In the genomic region with DNA sequence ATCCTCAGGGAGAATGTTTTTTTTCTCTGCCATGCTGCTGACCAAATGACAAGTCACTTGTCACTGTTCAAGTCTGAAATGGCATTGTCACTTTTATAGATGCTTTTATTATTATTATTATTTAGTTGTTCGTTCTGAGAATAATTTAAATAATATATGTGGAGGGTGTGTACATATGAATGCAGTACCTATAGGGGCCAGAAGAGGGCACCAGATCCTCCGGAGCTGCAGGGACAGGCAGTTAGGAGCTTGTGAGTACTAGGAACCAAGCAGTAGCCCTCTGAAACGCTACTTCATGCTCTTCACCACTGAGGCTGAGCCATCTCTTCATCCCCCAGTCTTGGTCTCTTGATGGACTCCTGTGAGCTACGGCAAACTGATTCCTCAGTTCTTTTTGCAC, we compare ENCODE assay signal across 9 mouse cellular contexts.
DNase-seq lines count a peak whose midpoint lies in the region; ATAC-seq and TF ChIP-seq lines count a peak whose summit lies in the region.
"Had no signal": no experiment of that assay in that cellular context is flagged by ENCODE, and none has a peak within 500 bp of the region (broad histone marks: within the 10 kb centered on the region; RNA-seq: fewer than 3 reads in every experiment).

No protein-coding gene starts in this region.

- ATAC-seq in midbrain, postnatal 0 days (ENCODE audit: low FRiP score) = no peak
- ATAC-seq in midbrain, embryonic 13.5 days = no peak
- ATAC-seq in lung, postnatal 0 days = no peak

- H3K27ac ChIP-seq in midbrain, postnatal 0 days (ENCODE audit: low read depth, low read length) = no peak overlapping the region
- H3K27ac ChIP-seq in midbrain, embryonic 13.5 days = no peak overlapping the region
- H3K27ac ChIP-seq in lung, postnatal 0 days (ENCODE audit: low read length) = no peak overlapping the region
- H3K27ac ChIP-seq: midbrain, embryonic 12.5 days had no signal

- no peak overlapping the region for H3K4me3 ChIP-seq in midbrain, postnatal 0 days (ENCODE audit: low read depth, low read length)
- H3K4me3 ChIP-seq in midbrain, embryonic 13.5 days (replicated peaks) = no peak overlapping the region
- H3K4me3 ChIP-seq in lung, postnatal 0 days (ENCODE audit: low read depth, low read length) = no peak overlapping the region
- H3K4me3 ChIP-seq: midbrain, embryonic 12.5 days had no signal

- no peaks in the 10 kb centered on the region for H3K9me3 ChIP-seq in midbrain, postnatal 0 days (ENCODE audit: low read length)
- no peaks in the 10 kb centered on the region for H3K9me3 ChIP-seq in midbrain, embryonic 13.5 days
- no peaks in the 10 kb centered on the region for H3K9me3 ChIP-seq in lung, postnatal 0 days (ENCODE audit: low read length)

- no peak for TF ChIP-seq EP300 in lung, postnatal 0 days (IDR thresholded peaks at IDR 0.05)

- DNase-seq in embryo, embryonic 10.5 days (ENCODE audit: low spot score) = peak; percentile 46
- no peak for DNase-seq in embryo, embryonic 11 days
- DNase-seq in midbrain, postnatal 0 days (ENCODE audit: low spot score) = no peak
- peak; percentile 30 for DNase-seq in lung, postnatal 0 days (ENCODE audit: low spot score)
- DNase-seq in thymus, postnatal 4 days = peak; percentile 65
- no peak for DNase-seq in layer of hippocampus, postnatal 36 days
- DNase-seq in urinary bladder, postnatal 4 days (ENCODE audit: low spot score in 2 of 2) = no peak

- no peaks in the 10 kb centered on the region for H3K4me1 ChIP-seq in midbrain, postnatal 0 days (ENCODE audit: insufficient read depth, low read length)
- H3K4me1 ChIP-seq in midbrain, embryonic 13.5 days (replicated peaks) = peaks cover 10% of the 10 kb centered on the region
- H3K4me1 ChIP-seq in lung, postnatal 0 days (ENCODE audit: insufficient read depth, low read depth, low read length) = no peaks in the 10 kb centered on the region

- peak; percentile 65 for TF ChIP-seq CTCF in midbrain, postnatal 0 days (IDR thresholded peaks at IDR 0.05)
- peak; percentile 67 for TF ChIP-seq CTCF in lung, postnatal 0 days (IDR thresholded peaks at IDR 0.05)

- H3K4me2 ChIP-seq in midbrain, postnatal 0 days (ENCODE audit: low read depth, low read length, poor library complexity, severe bottlenecking) = no peak overlapping the region
- H3K4me2 ChIP-seq in midbrain, embryonic 13.5 days (replicated peaks) = no peak overlapping the region
- H3K4me2 ChIP-seq in lung, postnatal 0 days (replicated peaks; ENCODE audit: low read depth, low read length) = no peak overlapping the region
- H3K4me2 ChIP-seq: midbrain, embryonic 12.5 days had no signal

- H3K27me3 ChIP-seq in midbrain, postnatal 0 days (ENCODE audit: insufficient read depth, low read length) = no peaks in the 10 kb centered on the region; the same call in 1 of the 2 replicates
- no peaks in the 10 kb centered on the region for H3K27me3 ChIP-seq in midbrain, embryonic 13.5 days
- H3K27me3 ChIP-seq in lung, postnatal 0 days (replicated peaks; ENCODE audit: insufficient read depth, low read length) = no peaks in the 10 kb centered on the region
- H3K27me3 ChIP-seq: midbrain, embryonic 12.5 days had no signal

- H3K9ac ChIP-seq in midbrain, postnatal 0 days (replicated peaks; ENCODE audit: low read length, poor library complexity, severe bottlenecking) = no peak overlapping the region
- no peak overlapping the region for H3K9ac ChIP-seq in midbrain, embryonic 13.5 days (replicated peaks)
- H3K9ac ChIP-seq in lung, postnatal 0 days (replicated peaks; ENCODE audit: low read depth) = no peak overlapping the region
- H3K9ac ChIP-seq: midbrain, embryonic 12.5 days had no signal

- H3K36me3 ChIP-seq in midbrain, postnatal 0 days (ENCODE audit: insufficient read depth, low read length) = no peaks in the 10 kb centered on the region; the same call in 1 of the 2 replicates
- H3K36me3 ChIP-seq in midbrain, embryonic 13.5 days = peaks cover 32% of the 10 kb centered on the region
- no peaks in the 10 kb centered on the region for H3K36me3 ChIP-seq in lung, postnatal 0 days (ENCODE audit: insufficient read depth, low read length)

- WGBS in midbrain, postnatal 0 days = 76% methylated on average over 4 of the region's 4 CpGs
- WGBS in midbrain, embryonic 13.5 days = 73% methylated on average over 4 of the region's 4 CpGs
- 67% methylated on average over 4 of the region's 4 CpGs for WGBS in lung, postnatal 0 days

Comparison
In these comparisons a context has a peak if more than half of its experiments do, and no peak if none do; other contexts are left out.
1. DNase-seq: peak in embryo, embryonic 10.5 days (single experiment), lung, postnatal 0 days (single experiment) and thymus, postnatal 4 days (single experiment); none in embryo, embryonic 11 days (single experiment), midbrain, postnatal 0 days (single experiment), layer of hippocampus, postnatal 36 days (0 of 2) and urinary bladder, postnatal 4 days (0 of 2).